In the genomic region with DNA sequence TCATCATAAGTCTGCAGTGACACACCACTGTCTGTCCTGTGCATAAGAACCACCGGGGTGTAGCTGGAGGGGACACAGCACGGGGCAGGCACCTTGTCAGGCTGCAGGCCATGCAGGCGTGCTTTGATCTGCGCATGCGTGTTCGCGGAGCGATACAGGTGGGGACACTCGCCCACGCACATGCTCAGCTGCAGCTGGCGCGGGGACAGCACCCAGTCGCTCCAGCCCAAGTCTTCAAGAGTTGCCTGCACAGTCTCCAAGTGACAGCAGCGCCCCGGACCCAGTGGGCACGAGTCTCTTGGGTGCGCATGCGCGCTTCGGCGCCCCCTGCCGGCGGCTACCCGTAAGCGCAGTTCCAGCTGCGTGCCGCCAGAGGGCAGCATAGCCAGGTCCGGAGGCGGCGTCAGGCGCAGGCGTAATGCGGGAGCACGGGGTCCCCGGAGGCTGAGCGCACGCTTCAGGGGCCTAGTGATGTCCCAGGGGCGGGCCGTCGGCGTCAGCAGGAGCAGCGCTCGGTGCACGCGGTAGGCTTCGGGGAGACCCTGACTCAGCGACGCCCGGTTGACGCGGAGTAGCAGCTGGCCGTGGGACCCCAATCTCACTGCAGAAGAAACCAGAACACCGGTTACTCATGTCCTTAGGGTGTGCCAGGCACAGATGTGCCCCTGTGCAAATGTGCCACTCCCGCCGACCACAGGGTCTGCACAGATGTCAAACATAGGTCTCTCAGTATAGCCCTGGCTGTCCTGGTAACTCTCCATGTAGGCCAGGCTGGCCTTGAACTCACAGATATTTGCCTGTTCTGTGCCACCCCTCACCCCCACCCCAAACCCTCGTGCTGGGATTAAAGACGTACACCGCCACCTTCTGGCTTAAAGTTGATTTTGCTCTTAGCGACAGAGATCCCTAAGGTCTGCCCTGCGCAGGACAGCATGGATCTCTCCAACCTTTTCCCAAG, we compare ENCODE assay signal across 8 mouse cellular contexts. TPM values are rescaled to one million over a fixed set of nuclear protein-coding genes. Genes with fewer than 3 reads are reported as not detected.
DNase-seq lines count a peak whose midpoint lies in the region; ATAC-seq and TF ChIP-seq lines count a peak whose summit lies in the region.

No protein-coding gene starts in this region.

- no peak; the same call in 1 of the 2 replicates for TF ChIP-seq POLR2A in CH12.LX (IDR thresholded peaks at IDR 0.05; ENCODE audit: low read depth, low read length)

- no peaks in the 10 kb centered on the region for H3K79me2 ChIP-seq in CH12.LX (replicated peaks; ENCODE audit: control insufficient read depth, extremely low read depth, insufficient read depth, poor library complexity, severe bottlenecking)

- no peak overlapping the region; the same call in 1 of the 2 replicates for H3K9ac ChIP-seq in CH12.LX (ENCODE audit: insufficient read depth, low read depth)
- peak overlapping the region; percentile 49; the same call in 1 of the 2 replicates for H3K9ac ChIP-seq in forebrain, embryonic 12.5 days
- H3K9ac ChIP-seq in heart, postnatal 0 days (replicated peaks; ENCODE audit: low read depth, low read length) = peak overlapping the region; percentile 16; the same call in 1 of the 2 replicates
- H3K9ac ChIP-seq in liver, embryonic 16.5 days (ENCODE audit: low read depth, low read length) = peak overlapping the region; percentile 68
- H3K9ac ChIP-seq in neural tube, embryonic 12.5 days = peak overlapping the region; percentile 53
- peak overlapping the region; percentile 54 for H3K9ac ChIP-seq in stomach, postnatal 0 days (ENCODE audit: low read length)

- H3K9me3 ChIP-seq in CH12.LX (replicated peaks; ENCODE audit: low read length) = peaks cover 6% of the 10 kb centered on the region
- no peaks in the 10 kb centered on the region for H3K9me3 ChIP-seq in forebrain, embryonic 12.5 days
- no peaks in the 10 kb centered on the region for H3K9me3 ChIP-seq in heart, postnatal 0 days (replicated peaks; ENCODE audit: control insufficient read depth, low read length)
- H3K9me3 ChIP-seq in liver, embryonic 16.5 days (replicated peaks; ENCODE audit: control insufficient read depth, low read length) = no peaks in the 10 kb centered on the region
- H3K9me3 ChIP-seq in neural tube, embryonic 12.5 days = no peaks in the 10 kb centered on the region
- H3K9me3 ChIP-seq in stomach, postnatal 0 days (ENCODE audit: control insufficient read depth, low read length) = no peaks in the 10 kb centered on the region

- H3K27ac ChIP-seq in CH12.LX (ENCODE audit: insufficient read depth, low read depth) = peak overlapping the region; percentile 64
- H3K27ac ChIP-seq in forebrain, embryonic 12.5 days = peak overlapping the region; percentile 65
- peak overlapping the region; percentile 63 for H3K27ac ChIP-seq in heart, postnatal 0 days (ENCODE audit: low read depth)
- H3K27ac ChIP-seq in liver, embryonic 16.5 days (ENCODE audit: low read length) = peak overlapping the region; percentile 88
- peak overlapping the region; percentile 20; the same call in 1 of the 2 replicates for H3K27ac ChIP-seq in neural tube, embryonic 12.5 days
- H3K27ac ChIP-seq in stomach, postnatal 0 days (replicated peaks) = peak overlapping the region; percentile 74

- peak overlapping the region; percentile 17 for H3K4me2 ChIP-seq in CH12.LX (ENCODE audit: insufficient read depth, low read depth, poor library complexity, severe bottlenecking)
- peak overlapping the region; percentile 60 for H3K4me2 ChIP-seq in forebrain, embryonic 12.5 days
- peak overlapping the region; percentile 62 for H3K4me2 ChIP-seq in heart, postnatal 0 days (ENCODE audit: low read depth, low read length)
- peak overlapping the region; percentile 88 for H3K4me2 ChIP-seq in liver, embryonic 16.5 days (ENCODE audit: low read depth, low read length)
- peak overlapping the region; percentile 54 for H3K4me2 ChIP-seq in neural tube, embryonic 12.5 days (replicated peaks)
- H3K4me2 ChIP-seq in stomach, postnatal 0 days (replicated peaks; ENCODE audit: low read depth) = peak overlapping the region; percentile 58

- peaks cover 19 to 59% of the 10 kb centered on the region in 2 experiments for H3K4me1 ChIP-seq in CH12.LX (ENCODE audit: control insufficient read depth in 1 of 2, insufficient read depth in 2 of 2)
- peaks cover 23% of the 10 kb centered on the region for H3K4me1 ChIP-seq in forebrain, embryonic 12.5 days
- H3K4me1 ChIP-seq in heart, postnatal 0 days (ENCODE audit: control insufficient read depth, insufficient read depth) = peaks cover 33% of the 10 kb centered on the region
- H3K4me1 ChIP-seq in liver, embryonic 16.5 days (ENCODE audit: control insufficient read depth, low read depth, low read length) = peaks cover 34% of the 10 kb centered on the region
- H3K4me1 ChIP-seq in neural tube, embryonic 12.5 days = peaks cover 15% of the 10 kb centered on the region; the same call in 1 of the 2 replicates
- H3K4me1 ChIP-seq in stomach, postnatal 0 days (replicated peaks; ENCODE audit: control insufficient read depth, insufficient read depth) = peaks cover 10% of the 10 kb centered on the region; the same call in 1 of the 2 replicates

- dilution Hi-C loops in CH12.LX (cut with MboI; ENCODE audit: extremely low pct_ligation_motif_present, extremely low pct_unique_long_range_greater_than_20kb, low sequenced_read_pairs) = no loop called here

- TF ChIP-seq EP300 in CH12.LX (IDR thresholded peaks at IDR 0.05; ENCODE audit: low read length) = peak; percentile 24; the same call in 1 of the 2 replicates
- TF ChIP-seq EP300 in heart, postnatal 0 days (IDR thresholded peaks at IDR 0.05; ENCODE audit: low read depth) = peak; percentile 76
- TF ChIP-seq EP300 in stomach, postnatal 0 days (optimal IDR thresholded peaks at IDR 0.05) = no peak

- TF ChIP-seq CTCF in CH12.LX (conservative IDR thresholded peaks at IDR 0.05 in 1 of 2, IDR thresholded peaks at IDR 0.05 in 1 of 2; ENCODE audit: low read depth in 2 of 2, low read length in 2 of 2) = peak; percentile 90 to 100
- peak; percentile 100 for TF ChIP-seq CTCF in heart, postnatal 0 days (IDR thresholded peaks at IDR 0.05; ENCODE audit: low read depth)
- TF ChIP-seq CTCF in stomach, postnatal 0 days (IDR thresholded peaks at IDR 0.05; ENCODE audit: low read depth) = peak; percentile 100

- H3K36me3 ChIP-seq in CH12.LX (replicated peaks in 1 of 2; ENCODE audit: control insufficient read depth in 1 of 2, insufficient read depth in 1 of 2, low read length in 1 of 2) = no peaks in the 10 kb centered on the region
- H3K36me3 ChIP-seq in forebrain, embryonic 12.5 days (replicated peaks) = no peaks in the 10 kb centered on the region
- H3K36me3 ChIP-seq in heart, postnatal 0 days (replicated peaks; ENCODE audit: control insufficient read depth, insufficient read depth, low read length) = no peaks in the 10 kb centered on the region
- H3K36me3 ChIP-seq in liver, embryonic 16.5 days (ENCODE audit: control insufficient read depth, insufficient read depth) = no peaks in the 10 kb centered on the region
- H3K36me3 ChIP-seq in neural tube, embryonic 12.5 days = no peaks in the 10 kb centered on the region
- no peaks in the 10 kb centered on the region for H3K36me3 ChIP-seq in stomach, postnatal 0 days (ENCODE audit: control insufficient read depth, insufficient read depth, low read length)

- WGBS in forebrain, embryonic 12.5 days = 2% methylated on average over 60 of the region's 60 CpGs
- WGBS in heart, postnatal 0 days = 2% methylated on average over 60 of the region's 60 CpGs
- under 1% methylated on average over 60 of the region's 60 CpGs for WGBS in liver, embryonic 16.5 days (ENCODE audit: insufficient replicate concordance)
- WGBS in neural tube, embryonic 12.5 days = 1% methylated on average over 60 of the region's 60 CpGs
- WGBS in stomach, postnatal 0 days = under 1% methylated on average over 60 of the region's 60 CpGs

- H3K4me3 ChIP-seq in CH12.LX (replicated peaks in 1 of 3; ENCODE audit: low read depth in 2 of 3, low read length in 2 of 3, poor library complexity in 1 of 3) = peak overlapping the region; percentile 10 to 44 (median 32)
- peak overlapping the region; percentile 51 for H3K4me3 ChIP-seq in forebrain, embryonic 12.5 days (replicated peaks)
- peak overlapping the region; percentile 46 for H3K4me3 ChIP-seq in heart, postnatal 0 days (ENCODE audit: low read depth, low read length)
- H3K4me3 ChIP-seq in liver, embryonic 16.5 days (ENCODE audit: low read depth, low read length) = peak overlapping the region; percentile 72
- H3K4me3 ChIP-seq in neural tube, embryonic 12.5 days = peak overlapping the region; percentile 31
- peak overlapping the region; percentile 39 for H3K4me3 ChIP-seq in stomach, postnatal 0 days (ENCODE audit: low read depth, low read length)

- in situ Hi-C loops in CH12.LX (cut with MboI; ENCODE audit: low pct_ligation_motif_present, low pct_unique_long_range_greater_than_20kb, low sequenced_read_pairs) = no loop called here

- TF ChIP-seq RAD21 in CH12.LX (IDR thresholded peaks at IDR 0.05; ENCODE audit: low read depth, low read length) = peak; percentile 57

- no peaks in the 10 kb centered on the region for H3K27me3 ChIP-seq in CH12.LX (replicated peaks)
- H3K27me3 ChIP-seq in forebrain, embryonic 12.5 days = peaks cover 30% of the 10 kb centered on the region
- no peaks in the 10 kb centered on the region for H3K27me3 ChIP-seq in heart, postnatal 0 days (ENCODE audit: control insufficient read depth, insufficient read depth, low read length)
- H3K27me3 ChIP-seq in liver, embryonic 16.5 days (ENCODE audit: control insufficient read depth, insufficient read depth, low read depth, low read length) = peaks cover 6% of the 10 kb centered on the region
- H3K27me3 ChIP-seq in neural tube, embryonic 12.5 days (replicated peaks) = peaks cover 7% of the 10 kb centered on the region; the same call in 1 of the 2 replicates
- H3K27me3 ChIP-seq in stomach, postnatal 0 days (ENCODE audit: control insufficient read depth, insufficient read depth, low read length) = no peaks in the 10 kb centered on the region

- ATAC-seq in forebrain, embryonic 12.5 days (ENCODE audit: low FRiP score) = peak; percentile 91
- ATAC-seq in heart, postnatal 0 days (ENCODE audit: insufficient read depth, low read depth) = peak; percentile 82
- peak; percentile 65 for ATAC-seq in liver, embryonic 16.5 days (ENCODE audit: low read depth)
- peak; percentile 90 for ATAC-seq in neural tube, embryonic 12.5 days (ENCODE audit: low FRiP score, low read depth)
- peak; percentile 84 for ATAC-seq in stomach, postnatal 0 days (ENCODE audit: low FRiP score, low TSS enrichment)

- peak; percentile 93 for DNase-seq in CH12.LX (ENCODE audit: extremely low read depth)
- DNase-seq in c-Kit-positive CD71-positive TER-119-positive erythroid progenitor cells, embryonic 14.5 days (ENCODE audit: low spot score) = peak; percentile 83
- peak; percentile 81 for DNase-seq in heart, postnatal 0 days (ENCODE audit: low spot score)
- DNase-seq in kidney, postnatal 4 days = peak; percentile 87 to 93
- DNase-seq in stomach, postnatal 0 days (ENCODE audit: low spot score) = peak; percentile 87

RNA-seq across cellular contexts. Expression of a gene that starts 2.4 kb away (rescaled TPM):
- total RNA-seq in CH12.LX (2012; rRNA removed) (0.21 TPM in 1 of 2 replicates, not detected in the other), CH12.LX (2014; rRNA removed) (not detected in 2 replicates)
- 0.16 TPM in 1 of 2 replicates, not detected in the other for polyA plus RNA-seq in CH12.LX (2012; ENCODE audit: insufficient read length, low read depth)
- polyA plus RNA-seq in forebrain, embryonic 12.5 days (2016; fragmentation: Nextera tagmentation; extraction: Ambion mirVana) = 0.14 TPM in 1 of 2 replicates, not detected in the other
- total RNA-seq in heart, postnatal 0 days (2014; rRNA removed; ENCODE audit: low replicate concordance) = 0.15 and 5.4 TPM in 2 replicates
- polyA plus RNA-seq in heart, postnatal 0 days (2015; fragmentation: Nextera tagmentation; extraction: Ambion mirVana) = 1.4 and 1.7 TPM in 2 replicates
- 2.7 and 3.1 TPM in 2 replicates for polyA plus RNA-seq in liver, embryonic 16.5 days (2015; fragmentation: Nextera tagmentation; extraction: Ambion mirVana)
- 0.14 TPM in 1 of 2 replicates, not detected in the other for polyA plus RNA-seq in neural tube, embryonic 12.5 days (2016; fragmentation: Nextera tagmentation; extraction: Ambion mirVana)
- polyA plus RNA-seq in stomach, postnatal 0 days (2015; fragmentation: Nextera tagmentation; extraction: Ambion mirVana) = 0.30 and 0.33 TPM in 2 replicates

RNA-seq across cellular contexts. Expression of a gene that starts 13.9 kb away (rescaled TPM):
- total RNA-seq in CH12.LX (2012; rRNA removed) = 0.25 and 0.30 TPM in 2 replicates
- total RNA-seq in CH12.LX (2014; rRNA removed) = 2.4 and 2.6 TPM in 2 replicates
- polyA plus RNA-seq in CH12.LX (2012; ENCODE audit: insufficient read length, low read depth) = 4.0 and 5.9 TPM in 2 replicates
- polyA plus RNA-seq in forebrain, embryonic 12.5 days (2016; fragmentation: Nextera tagmentation; extraction: Ambion mirVana) = 0.31 and 0.45 TPM in 2 replicates
- 1.5 and 2.2 TPM in 2 replicates for total RNA-seq in heart, postnatal 0 days (2014; rRNA removed; ENCODE audit: low replicate concordance)
- polyA plus RNA-seq in heart, postnatal 0 days (2015; fragmentation: Nextera tagmentation; extraction: Ambion mirVana) = 1.3 and 1.6 TPM in 2 replicates
- 7.5 and 9.0 TPM in 2 replicates for polyA plus RNA-seq in liver, embryonic 16.5 days (2015; fragmentation: Nextera tagmentation; extraction: Ambion mirVana)
- polyA plus RNA-seq in neural tube, embryonic 12.5 days (2016; fragmentation: Nextera tagmentation; extraction: Ambion mirVana) = 0.68 and 1.3 TPM in 2 replicates
- 2.3 and 2.7 TPM in 2 replicates for polyA plus RNA-seq in stomach, postnatal 0 days (2015; fragmentation: Nextera tagmentation; extraction: Ambion mirVana)

RNA-seq across cellular contexts. Expression of a gene that starts 21.2 kb away (rescaled TPM):
- 77.3 and 84.9 TPM in 2 replicates for total RNA-seq in CH12.LX (2012; rRNA removed)
- total RNA-seq in CH12.LX (2014; rRNA removed) = 31.0 and 41.3 TPM in 2 replicates
- polyA plus RNA-seq in CH12.LX (2012; ENCODE audit: insufficient read length, low read depth) = 114 and 128 TPM in 2 replicates
- polyA plus RNA-seq in forebrain, embryonic 12.5 days (2016; fragmentation: Nextera tagmentation; extraction: Ambion mirVana) = 97.4 and 106 TPM in 2 replicates
- 107 and 143 TPM in 2 replicates for total RNA-seq in heart, postnatal 0 days (2014; rRNA removed; ENCODE audit: low replicate concordance)
- polyA plus RNA-seq in heart, postnatal 0 days (2015; fragmentation: Nextera tagmentation; extraction: Ambion mirVana) = 55.6 and 57.3 TPM in 2 replicates
- polyA plus RNA-seq in liver, embryonic 16.5 days (2015; fragmentation: Nextera tagmentation; extraction: Ambion mirVana) = 25.1 and 32.3 TPM in 2 replicates
- 139 and 144 TPM in 2 replicates for polyA plus RNA-seq in neural tube, embryonic 12.5 days (2016; fragmentation: Nextera tagmentation; extraction: Ambion mirVana)
- 66.7 and 83.8 TPM in 2 replicates for polyA plus RNA-seq in stomach, postnatal 0 days (2015; fragmentation: Nextera tagmentation; extraction: Ambion mirVana)

RNA-seq across cellular contexts. Expression of a gene that starts 30.3 kb away (rescaled TPM):
- total RNA-seq in CH12.LX (2012; rRNA removed) = 15.2 and 22.9 TPM in 2 replicates
- total RNA-seq in CH12.LX (2014; rRNA removed) = 10.3 and 12.3 TPM in 2 replicates
- polyA plus RNA-seq in CH12.LX (2012; ENCODE audit: insufficient read length, low read depth) = 30.0 and 35.1 TPM in 2 replicates
- 69.3 and 70.4 TPM in 2 replicates for polyA plus RNA-seq in forebrain, embryonic 12.5 days (2016; fragmentation: Nextera tagmentation; extraction: Ambion mirVana)
- total RNA-seq in heart, postnatal 0 days (2014; rRNA removed; ENCODE audit: low replicate concordance) = 18.0 and 36.3 TPM in 2 replicates
- polyA plus RNA-seq in heart, postnatal 0 days (2015; fragmentation: Nextera tagmentation; extraction: Ambion mirVana) = 26.9 and 29.1 TPM in 2 replicates
- 18.9 and 20.5 TPM in 2 replicates for polyA plus RNA-seq in liver, embryonic 16.5 days (2015; fragmentation: Nextera tagmentation; extraction: Ambion mirVana)
- 181 and 188 TPM in 2 replicates for polyA plus RNA-seq in neural tube, embryonic 12.5 days (2016; fragmentation: Nextera tagmentation; extraction: Ambion mirVana)
- polyA plus RNA-seq in stomach, postnatal 0 days (2015; fragmentation: Nextera tagmentation; extraction: Ambion mirVana) = 23.3 and 25.2 TPM in 2 replicates

RNA-seq across cellular contexts. Expression of a gene that starts 35.7 kb away (rescaled TPM):
- total RNA-seq in CH12.LX (2012; rRNA removed) (141 and 174 TPM in 2 replicates), CH12.LX (2014; rRNA removed) (99.9 and 107 TPM in 2 replicates)
- polyA plus RNA-seq in CH12.LX (2012; ENCODE audit: insufficient read length, low read depth) = 139 and 163 TPM in 2 replicates
- polyA plus RNA-seq in forebrain, embryonic 12.5 days (2016; fragmentation: Nextera tagmentation; extraction: Ambion mirVana) = 101 and 107 TPM in 2 replicates
- total RNA-seq in heart, postnatal 0 days (2014; rRNA removed; ENCODE audit: low replicate concordance) = 111 and 125 TPM in 2 replicates
- polyA plus RNA-seq in heart, postnatal 0 days (2015; fragmentation: Nextera tagmentation; extraction: Ambion mirVana) = 53.3 and 59.6 TPM in 2 replicates
- 35.0 and 38.0 TPM in 2 replicates for polyA plus RNA-seq in liver, embryonic 16.5 days (2015; fragmentation: Nextera tagmentation; extraction: Ambion mirVana)
- 116 TPM in 2 replicates for polyA plus RNA-seq in neural tube, embryonic 12.5 days (2016; fragmentation: Nextera tagmentation; extraction: Ambion mirVana)
- 37.4 and 39.3 TPM in 2 replicates for polyA plus RNA-seq in stomach, postnatal 0 days (2015; fragmentation: Nextera tagmentation; extraction: Ambion mirVana)

Comparison
In these comparisons a context has a peak if more than half of its experiments do, and no peak if none do; other contexts are left out.
1. Peak in every context shown above with its lines: DNase-seq, ATAC-seq, H3K4me3 ChIP-seq and H3K27ac ChIP-seq.
2. H3K27ac ChIP-seq: peak in every context shown above with its lines; median percentile 88 in liver, embryonic 16.5 days; 74 in stomach, postnatal 0 days; 65 in forebrain, embryonic 12.5 days; 64 in CH12.LX; 63 in heart, postnatal 0 days; 20 in neural tube, embryonic 12.5 days.
3. H3K4me2 ChIP-seq: peak in every context shown above with its lines; median percentile 88 in liver, embryonic 16.5 days; 62 in heart, postnatal 0 days; 60 in forebrain, embryonic 12.5 days; 58 in stomach, postnatal 0 days; 54 in neural tube, embryonic 12.5 days; 17 in CH12.LX.